Mouse (Mus musculus) brain, embryonic 14.5 days (tissue): ENCODE results near the gene Mrpl55.

ENCODE experiments used
- CTCF ChIP-seq: fragments of 200-500 bp; IDR thresholded peaks from 2 replicates; pipeline ENCODE4 v1.5.1; 2012; ENCODE audit warnings: inconsistent platforms, mild to moderate bottlenecking, moderate library complexity, borderline replicate concordance; ENCODE audit not compliant: insufficient read depth, insufficient read length; ENCODE audit errors: extremely low read depth
- POLR2A ChIP-seq: fragments of 200-500 bp; IDR thresholded peaks from 2 replicates; pipeline ENCODE4 v1.6.1; 2012; ENCODE audit warnings: mild to moderate bottlenecking, inconsistent platforms, borderline replicate concordance; ENCODE audit not compliant: poor library complexity, insufficient read depth, insufficient read length, severe bottlenecking; ENCODE audit errors: extremely low read depth

GRCm38 (mm10) chr11:59192059-59192386 lies 10.3 kb upstream of the Mrpl55 start, which contains the start of gene Guk1:
- TF ChIP-seq CTCF, result no peak
- no peak for TF ChIP-seq POLR2A
